Mouse (Mus musculus): Measurements from ENCODE around the gene Gfod2. TPM values are rescaled to one million over a fixed set of nuclear protein-coding genes. Genes with fewer than 3 reads are reported as not detected.

The Gfod2 gene
- total RNA-seq (2012; rRNA removed), result 7.0 and 8.3 TPM in 2 replicates
- polyA plus RNA-seq (2012; ENCODE audit: insufficient read depth in 1 of 2, insufficient read length in 2 of 2, low read depth in 1 of 2, low replicate concordance in 2 of 2, missing spikeins in 1 of 2), result 1 to 10 TPM in 1 of 2 experiments, not detected in 1; 7.0 TPM

GRCm38 (mm10) chr8:105758277-105759108 lies at the start of gene Gfod2:
TSS of gene Gfod2 (minus strand) at chr8:105758664.
- Histone ChIP-seq H3K36me3 (ENCODE audit: control insufficient read depth in 1 of 2, insufficient read depth in 2 of 2, low read length in 2 of 2) (peaks cover 0 to 16% of the 10 kb centered on the region in 2 experiments; a peak in 2 of 4 replicates), H3K27me3 (ENCODE audit: control insufficient read depth in 1 of 2, insufficient read depth in 2 of 2, low read length in 2 of 2) (no peaks in the 10 kb centered on the region), H3K9me3 (replicated peaks; ENCODE audit: insufficient read depth, low read length) (no peaks in the 10 kb centered on the region), H3K9ac (ENCODE audit: control insufficient read depth, low read depth, low read length, poor library complexity, severe bottlenecking) (peak within 1 kb of the TSS; percentile 82), H3K79me2 (ENCODE audit: control insufficient read depth, insufficient read depth, low read length, poor library complexity) (no peaks in the 10 kb centered on the region; the same call in none of the 2 replicates), H3K4me3 (ENCODE audit: control insufficient read depth in 1 of 2, insufficient read depth in 1 of 2, low read depth in 2 of 2, low read length in 2 of 2) (peak within 1 kb of the TSS; percentile 87 to 90), H3K27ac (ENCODE audit: control insufficient read depth, low read depth, low read length) (no peak within 1 kb of the TSS), H3K4me1 (ENCODE audit: control insufficient read depth in 1 of 2, insufficient read depth in 2 of 2, low read length in 2 of 2) (peaks cover 4 to 16% of the 10 kb centered on the region in 2 experiments)
- DNase-seq (ENCODE audit: low read depth, low spot score), result peak; percentile 96
- TF ChIP-seq EP300 (IDR thresholded peaks at IDR 0.05; ENCODE audit: low read depth in 1 of 2, low read length in 2 of 2) (no peak), POLR2A (IDR thresholded peaks at IDR 0.05; ENCODE audit: control insufficient read depth in 1 of 2, insufficient read depth in 1 of 2, low read depth in 1 of 2, low read length in 2 of 2, poor library complexity in 1 of 2) (peak; percentile 69), GATA1 (IDR thresholded peaks at IDR 0.05; ENCODE audit: low read depth, low read length) (no peak), RCOR1 (IDR thresholded peaks at IDR 0.05; ENCODE audit: low read depth, low read length) (no peak), ETS1 (IDR thresholded peaks at IDR 0.05; ENCODE audit: low read depth, low read length) (no peak), ZNF384 (IDR thresholded peaks at IDR 0.05; ENCODE audit: low read depth, low read length) (peak; percentile 64), NRF1 (IDR thresholded peaks at IDR 0.05; ENCODE audit: insufficient read depth, low read depth, low read length, poor library complexity, severe bottlenecking) (peak; percentile 99), MAFK (IDR thresholded peaks at IDR 0.05; ENCODE audit: borderline replicate concordance, low read depth, low read length) (no peak), MXI1 (IDR thresholded peaks at IDR 0.05; ENCODE audit: low read depth, low read length) (peak; percentile 89), TAL1 (IDR thresholded peaks at IDR 0.05; ENCODE audit: low read length) (no peak), MAX (IDR thresholded peaks at IDR 0.05; ENCODE audit: low read length) (peak; percentile 27), TBP (IDR thresholded peaks at IDR 0.05; ENCODE audit: low read depth, low read length) (peak; percentile 56), MAZ (IDR thresholded peaks at IDR 0.05; ENCODE audit: low read depth, low read length) (0 out of 2 replicates have a peak, but pooled peaks have one; percentile 55), SIN3A (IDR thresholded peaks at IDR 0.05; ENCODE audit: low read length) (peak; percentile 85), MYC (IDR thresholded peaks at IDR 0.05; ENCODE audit: low read depth, low read length) (0 out of 2 replicates have a peak, but pooled peaks have one; percentile 23), ZMIZ1 (IDR thresholded peaks at IDR 0.05; ENCODE audit: low read depth, low read length) (no peak), HCFC1 (IDR thresholded peaks at IDR 0.05; ENCODE audit: low read depth, low read length) (peak; percentile 59; the same call in 1 of the 2 replicates), NELFE (IDR thresholded peaks at IDR 0.05; ENCODE audit: low read depth, low read length) (peak; percentile 73), POLR2AphosphoS5 (IDR thresholded peaks at IDR 0.05; ENCODE audit: borderline replicate concordance, low read depth, low read length) (no peak), ELF1 (IDR thresholded peaks at IDR 0.05; ENCODE audit: low read depth, low read length) (no peak), TCF12 (IDR thresholded peaks at IDR 0.05; ENCODE audit: low read depth, low read length) (0 out of 2 replicates have a peak, but pooled peaks have one; percentile 28)
